Mouse (Mus musculus) midbrain, embryonic 11.5 days (tissue): ENCODE measurements at regions not wholly inside any gene's neighbourhood (a gene's known extent, or its start where the extent isn't known, plus 50 kb on each side); places are given as distances from the start of the nearest gene placed in this dataset.
"Not testable (repeated sequence)": the region's sequence is repeated elsewhere in the genome, so short reads cannot be mapped to it uniquely, and the experiment has no call there.

ENCODE experiments used
- ATAC-seq: fragments of 200-750 bp; cut with Nextera tagmentation; 2 replicates; pipeline ENCODE4 v1.8.0; 2017; ENCODE audit warnings: moderate TSS enrichment, moderate library complexity; ENCODE audit not compliant: low FRiP score
- DNase-seq: peaks from one replicate; pipeline ENCODE4 v3.0.0; 2015; ENCODE audit warnings: low spot score; ENCODE audit errors: missing footprints
- H3K27ac ChIP-seq: fragments of 300-500 bp; sonication (generic); 2 replicates; pipeline ENCODE4 v1.5.1; 2014; ENCODE audit warnings: low read depth, low read length
- H3K27me3 ChIP-seq: fragments of 300-500 bp; sonication (generic); 2 replicates; pipeline ENCODE4 v1.6.1; 2014; ENCODE audit warnings: mild to moderate bottlenecking, low read length, moderate library complexity, mixed read lengths; ENCODE audit not compliant: control insufficient read depth, insufficient read depth
- H3K36me3 ChIP-seq: fragments of 300-500 bp; sonication (generic); 2 replicates; pipeline ENCODE4 v1.6.1; 2014; ENCODE audit warnings: mild to moderate bottlenecking, low read length, moderate library complexity, mixed read lengths; ENCODE audit not compliant: control insufficient read depth, insufficient read depth
- H3K4me1 ChIP-seq: fragments of 300-500 bp; sonication (generic); 2 replicates; pipeline ENCODE4 v1.6.1; 2014; ENCODE audit warnings: low read length; ENCODE audit not compliant: control insufficient read depth, insufficient read depth
- H3K4me2 ChIP-seq: fragments of 300-500 bp; sonication (generic); 2 replicates; pipeline ENCODE4 v1.6.1; 2014; ENCODE audit warnings: mild to moderate bottlenecking, moderate library complexity
- H3K4me3 ChIP-seq: fragments of 300-500 bp; sonication (generic); 2 replicates; pipeline ENCODE4 v1.5.1; 2014; ENCODE audit warnings: low read depth, low read length
- H3K9ac ChIP-seq: fragments of 300-500 bp; sonication (generic); 2 replicates; pipeline ENCODE4 v1.6.1; 2014; ENCODE audit warnings: low read length
- H3K9me3 ChIP-seq: fragments of 300-500 bp; sonication (generic); 2 replicates; pipeline ENCODE4 v1.6.1; 2016; ENCODE audit warnings: low read length; ENCODE audit not compliant: control insufficient read depth
- WGBS: fragments of 180-500 bp; shearing (Covaris S2); extraction: QIAGEN DNeasy Blood & Tissue Kit; methylation state at CpG from one replicate; pipeline ENCODE4 v1.1.7; 2014; 5-methylcytosine and 5-hydroxymethylcytosine counted together

GRCm38 (mm10) chr19:33007582-33007981 is 250.3 kb downstream of the Pten start:
- Histone ChIP-seq H3K4me3 (no peak overlapping the region), H3K36me3 (no peaks in the 10 kb centered on the region), H3K9ac (no peak overlapping the region), H3K4me2 (no peak overlapping the region), H3K4me1 (no peaks in the 10 kb centered on the region), H3K27ac (no peak overlapping the region), H3K9me3 (no peaks in the 10 kb centered on the region), H3K27me3 (no peaks in the 10 kb centered on the region)
- 96% methylated on average over 8 of the region's 8 CpGs for WGBS
- no peak for ATAC-seq
- no peak for DNase-seq

- ATAC-seq (no peak), DNase-seq (no peak)
- WGBS: 87% methylated on average over 4 of the region's 4 CpGs
- no peak overlapping the region for H3K4me2 ChIP-seq
- H3K4me3 ChIP-seq: no peak overlapping the region
- no peak overlapping the region for H3K27ac ChIP-seq
- H3K36me3 ChIP-seq: no peaks in the 10 kb centered on the region
- H3K27me3 ChIP-seq: no peaks in the 10 kb centered on the region
- no peak overlapping the region for H3K9ac ChIP-seq
- no peaks in the 10 kb centered on the region for H3K4me1 ChIP-seq
- no peaks in the 10 kb centered on the region for H3K9me3 ChIP-seq
Observed at GRCm38 (mm10) chr19:33008076-33008475, 250.8 kb downstream of the Pten start.

GRCm38 (mm10) chr19:33008794-33009193 is 251.5 kb downstream of the Pten start:
- no peaks in the 10 kb centered on the region for H3K4me1 ChIP-seq
- H3K9me3 ChIP-seq: no peaks in the 10 kb centered on the region
- WGBS: 69% methylated on average over 1 of the region's 1 CpGs
- no peak for DNase-seq
- no peak overlapping the region for H3K27ac ChIP-seq
- no peak overlapping the region for H3K9ac ChIP-seq
- no peaks in the 10 kb centered on the region for H3K27me3 ChIP-seq
- H3K4me3 ChIP-seq: no peak overlapping the region
- H3K4me2 ChIP-seq: no peak overlapping the region
- H3K36me3 ChIP-seq: no peaks in the 10 kb centered on the region
- no peak for ATAC-seq

GRCm38 (mm10) chr19:33010886-33011446 is 253.7 kb downstream of the Pten start:
- Histone ChIP-seq H3K9me3 (no peaks in the 10 kb centered on the region), H3K27ac (no peak overlapping the region), H3K27me3 (no peaks in the 10 kb centered on the region), H3K4me1 (no peaks in the 10 kb centered on the region), H3K36me3 (no peaks in the 10 kb centered on the region), H3K9ac (no peak overlapping the region), H3K4me2 (no peak overlapping the region), H3K4me3 (no peak overlapping the region)
- no peak for ATAC-seq
- no peak for DNase-seq
- WGBS: 84% methylated on average over 11 of the region's 11 CpGs

- ATAC-seq, H3K27me3 ChIP-seq: not testable (repeated sequence)
- WGBS: 92% methylated on average over 9 of the region's 9 CpGs
Observed at GRCm38 (mm10) chr19:33014879-33015278, 257.6 kb downstream of the Pten start.

GRCm38 (mm10) chr19:33021161-33021560 is 263.9 kb downstream of the Pten start:
- WGBS: 89% methylated on average over 3 of the region's 3 CpGs
- no peaks in the 10 kb centered on the region for H3K9me3 ChIP-seq
- H3K36me3 ChIP-seq: no peaks in the 10 kb centered on the region
- H3K9ac ChIP-seq: no peak overlapping the region
- H3K4me2 ChIP-seq: no peak overlapping the region
- no peak for ATAC-seq
- H3K27ac ChIP-seq: no peak overlapping the region
- H3K27me3 ChIP-seq: no peaks in the 10 kb centered on the region
- H3K4me1 ChIP-seq: no peaks in the 10 kb centered on the region
- no peak for DNase-seq
- H3K4me3 ChIP-seq: no peak overlapping the region

More at GRCm38 (mm10) chr19:33014879-33015278, 257.6 kb downstream of the Pten start:
- not testable (repeated sequence) for H3K36me3 ChIP-seq, H3K4me1 ChIP-seq, H3K4me2 ChIP-seq, H3K9ac ChIP-seq, H3K9me3 ChIP-seq, H3K4me3 ChIP-seq, DNase-seq, H3K27ac ChIP-seq

- H3K4me3 ChIP-seq: no peak overlapping the region
- ATAC-seq (no peak), DNase-seq (no peak)
- H3K4me2 ChIP-seq: no peak overlapping the region
- WGBS: 90% methylated on average over 2 of the region's 2 CpGs
- no peaks in the 10 kb centered on the region for H3K27me3 ChIP-seq
- no peaks in the 10 kb centered on the region for H3K36me3 ChIP-seq
- H3K9me3 ChIP-seq: no peaks in the 10 kb centered on the region
- no peaks in the 10 kb centered on the region for H3K4me1 ChIP-seq
- no peak overlapping the region for H3K27ac ChIP-seq
- H3K9ac ChIP-seq: no peak overlapping the region
Observed at GRCm38 (mm10) chr19:33022839-33023428, 265.6 kb downstream of the Pten start.

- H3K36me3 ChIP-seq: no peaks in the 10 kb centered on the region
- no peaks in the 10 kb centered on the region for H3K27me3 ChIP-seq
- H3K4me3 ChIP-seq: no peak overlapping the region
- no peaks in the 10 kb centered on the region for H3K4me1 ChIP-seq
- H3K9ac ChIP-seq: no peak overlapping the region
- H3K27ac ChIP-seq: no peak overlapping the region
- ATAC-seq: no peak
- H3K4me2 ChIP-seq: no peak overlapping the region
- WGBS: 85% methylated on average over 5 of the region's 5 CpGs
- DNase-seq: no peak
- H3K9me3 ChIP-seq: no peaks in the 10 kb centered on the region
Observed at GRCm38 (mm10) chr19:33029688-33030444, 272.6 kb downstream of the Pten start.

GRCm38 (mm10) chr19:33040512-33040911 is 283.2 kb downstream of the Pten start:
- Histone ChIP-seq H3K36me3 (no peaks in the 10 kb centered on the region), H3K9ac (no peak overlapping the region), H3K4me3 (no peak overlapping the region), H3K27ac (no peak overlapping the region), H3K4me2 (no peak overlapping the region), H3K4me1 (peaks cover 5% of the 10 kb centered on the region; the same call in 1 of the 2 replicates), H3K27me3 (no peaks in the 10 kb centered on the region), H3K9me3 (no peaks in the 10 kb centered on the region)
- 85% methylated on average over 5 of the region's 5 CpGs for WGBS
- DNase-seq (no peak), ATAC-seq (no peak)
